9 mouse cellular contexts compared by ENCODE assay signal in genomic region chr17:88325910-88326739, GRCm38 (mm10).
DNase-seq lines count a peak whose midpoint lies in the region; ATAC-seq and TF ChIP-seq lines count a peak whose summit lies in the region.
"Had no signal": no experiment of that assay in that cellular context is flagged by ENCODE, and none has a peak within 500 bp of the region (broad histone marks: within the 10 kb centered on the region; RNA-seq: fewer than 3 reads in every experiment).

No protein-coding gene starts in this region.

- H3K4me2 ChIP-seq in hindbrain, embryonic 13.5 days, result peak overlapping the region; percentile 19; the same call in 1 of the 2 replicates
- peak overlapping the region; percentile 11; the same call in 1 of the 2 replicates for H3K4me2 ChIP-seq in neural tube, embryonic 15.5 days
- H3K4me2 ChIP-seq in heart, embryonic 12.5 days, result no peak overlapping the region
- H3K4me2 ChIP-seq: heart, embryonic 15.5 days had no signal

- WGBS in liver, adult 2 months, result 32% methylated on average over 12 of the region's 12 CpGs
- WGBS in hindbrain, embryonic 13.5 days, result 6% methylated on average over 12 of the region's 12 CpGs
- WGBS in limb, embryonic 10.5 days, result 53% methylated on average over 12 of the region's 12 CpGs
- WGBS in neural tube, embryonic 15.5 days, result 21% methylated on average over 12 of the region's 12 CpGs
- WGBS in heart, embryonic 12.5 days, result 35% methylated on average over 12 of the region's 12 CpGs

- H3K4me3 ChIP-seq in liver, adult 2 months (ENCODE audit: insufficient read depth, low read depth, low read length), result no peak overlapping the region
- no peak overlapping the region for H3K4me3 ChIP-seq in hindbrain, embryonic 13.5 days
- no peak overlapping the region for H3K4me3 ChIP-seq in limb, embryonic 10.5 days
- no peak overlapping the region for H3K4me3 ChIP-seq in neural tube, embryonic 15.5 days (replicated peaks)
- H3K4me3 ChIP-seq in heart, embryonic 12.5 days, result no peak overlapping the region
- H3K4me3 ChIP-seq: heart, embryonic 15.5 days had no signal

- no peak overlapping the region for H3K27ac ChIP-seq in liver, adult 2 months (replicated peaks; ENCODE audit: insufficient read depth, low read depth, low read length)
- peak overlapping the region; percentile 52 for H3K27ac ChIP-seq in hindbrain, embryonic 13.5 days
- peak overlapping the region; percentile 56 for H3K27ac ChIP-seq in limb, embryonic 10.5 days
- peak overlapping the region; percentile 59; the same call in 1 of the 2 replicates for H3K27ac ChIP-seq in neural tube, embryonic 15.5 days (replicated peaks)
- H3K27ac ChIP-seq in heart, embryonic 12.5 days (ENCODE audit: poor library complexity, severe bottlenecking), result no peak overlapping the region
- H3K27ac ChIP-seq: heart, embryonic 15.5 days had no signal

- H3K79me2 ChIP-seq in liver, adult 2 months (ENCODE audit: control insufficient read depth, insufficient read depth, low read length), result no peaks in the 10 kb centered on the region

- no peaks in the 10 kb centered on the region for H3K36me3 ChIP-seq in liver, adult 2 months (ENCODE audit: control insufficient read depth, insufficient read depth, low read length)
- H3K36me3 ChIP-seq in hindbrain, embryonic 13.5 days, result no peaks in the 10 kb centered on the region
- no peaks in the 10 kb centered on the region for H3K36me3 ChIP-seq in limb, embryonic 10.5 days
- H3K36me3 ChIP-seq in neural tube, embryonic 15.5 days, result no peaks in the 10 kb centered on the region
- no peaks in the 10 kb centered on the region for H3K36me3 ChIP-seq in heart, embryonic 12.5 days
- H3K36me3 ChIP-seq: heart, embryonic 15.5 days had no signal

- no peaks in the 10 kb centered on the region for H3K27me3 ChIP-seq in liver, adult 2 months (ENCODE audit: control insufficient read depth, insufficient read depth, low read length)
- H3K27me3 ChIP-seq in hindbrain, embryonic 13.5 days, result peaks cover 57% of the 10 kb centered on the region
- H3K27me3 ChIP-seq in limb, embryonic 10.5 days (ENCODE audit: low read depth, poor library complexity, severe bottlenecking), result no peaks in the 10 kb centered on the region
- H3K27me3 ChIP-seq in neural tube, embryonic 15.5 days (replicated peaks), result peaks cover 22% of the 10 kb centered on the region; the same call in 1 of the 2 replicates
- H3K27me3 ChIP-seq in heart, embryonic 12.5 days (replicated peaks), result no peaks in the 10 kb centered on the region
- H3K27me3 ChIP-seq: heart, embryonic 15.5 days had no signal

- DNase-seq in liver, adult 2 months (ENCODE audit: extremely low read depth, low read depth, low spot score), result peak; percentile 34
- DNase-seq in liver, result no peak
- no peak for DNase-seq in limb, embryonic 10.5 days (ENCODE audit: low spot score)
- DNase-seq in ovary, adult 18-20 months (ENCODE audit: low spot score), result no peak
- DNase-seq in cerebellum, adult 8-10 months, result no peak

- no peak for TF ChIP-seq POLR2A in liver, adult 2 months (IDR thresholded peaks at IDR 0.05; ENCODE audit: extremely low read depth, insufficient read depth, low read length)

- H3K9ac ChIP-seq in liver, adult 2 months (ENCODE audit: low read depth, low read length), result no peak overlapping the region
- no peak overlapping the region for H3K9ac ChIP-seq in hindbrain, embryonic 13.5 days
- no peak overlapping the region for H3K9ac ChIP-seq in neural tube, embryonic 15.5 days (replicated peaks)
- H3K9ac ChIP-seq in heart, embryonic 12.5 days, result no peak overlapping the region
- H3K9ac ChIP-seq: heart, embryonic 15.5 days had no signal

- peaks cover 6% of the 10 kb centered on the region; the same call in 1 of the 2 replicates for H3K9me3 ChIP-seq in hindbrain, embryonic 13.5 days
- peaks cover 5% of the 10 kb centered on the region; the same call in 1 of the 2 replicates for H3K9me3 ChIP-seq in limb, embryonic 10.5 days (replicated peaks)
- no peaks in the 10 kb centered on the region for H3K9me3 ChIP-seq in neural tube, embryonic 15.5 days (replicated peaks)
- peaks cover 10% of the 10 kb centered on the region for H3K9me3 ChIP-seq in heart, embryonic 12.5 days (replicated peaks)

- ATAC-seq in hindbrain, embryonic 13.5 days (ENCODE audit: low FRiP score), result peak; percentile 57
- peak; percentile 62 for ATAC-seq in neural tube, embryonic 15.5 days (ENCODE audit: low FRiP score)
- ATAC-seq in heart, embryonic 12.5 days (ENCODE audit: insufficient number of reproducible peaks, low FRiP score), result no peak

- TF ChIP-seq CTCF in liver, adult 2 months (IDR thresholded peaks at IDR 0.05; ENCODE audit: low read depth, low read length), result no peak

- 0 out of 2 replicates have a peak, but pooled peaks cover 1% of the 10 kb centered on the region for H3K4me1 ChIP-seq in liver, adult 2 months (ENCODE audit: control insufficient read depth, insufficient read depth, low read length)
- peaks cover 34% of the 10 kb centered on the region for H3K4me1 ChIP-seq in hindbrain, embryonic 13.5 days (replicated peaks)
- H3K4me1 ChIP-seq in limb, embryonic 10.5 days, result peaks cover 29% of the 10 kb centered on the region
- peaks cover 25% of the 10 kb centered on the region for H3K4me1 ChIP-seq in neural tube, embryonic 15.5 days
- H3K4me1 ChIP-seq in heart, embryonic 12.5 days (replicated peaks), result peaks cover 29% of the 10 kb centered on the region

Comparison
In these comparisons a context has a peak if more than half of its experiments do, and no peak if none do; other contexts are left out.
1. H3K27ac ChIP-seq: peak in hindbrain, embryonic 13.5 days (single experiment), limb, embryonic 10.5 days (single experiment) and neural tube, embryonic 15.5 days (single experiment); none in liver, adult 2 months (single experiment) and heart, embryonic 12.5 days (single experiment).